ENCODE assay signal across 15 mouse cellular contexts in genomic region chr17:28650268-28650667, GRCm38 (mm10). TPM values are rescaled to one million over a fixed set of nuclear protein-coding genes. Genes with fewer than 3 reads are reported as not detected.
"Had no signal": no experiment of that assay in that cellular context is flagged by ENCODE, and none has a peak within 500 bp of the region (broad histone marks: within the 10 kb centered on the region; RNA-seq: fewer than 3 reads in every experiment).

No protein-coding gene starts in this region.

- H3K4me2 ChIP-seq: limb, embryonic 15.5 days; liver, embryonic 12.5 days; lung, embryonic 14.5 days; neural tube, embryonic 15.5 days had no signal

- H3K9me3 ChIP-seq: limb, embryonic 15.5 days; liver, embryonic 12.5 days; midbrain, embryonic 10.5 days; neural tube, embryonic 15.5 days had no signal

- H3K27me3 ChIP-seq: limb, embryonic 15.5 days; neural tube, embryonic 15.5 days had no signal

- H3K27ac ChIP-seq: limb, embryonic 15.5 days; liver, embryonic 12.5 days; midbrain, embryonic 10.5 days; neural tube, embryonic 15.5 days; stomach, postnatal 0 days had no signal

- ATAC-seq: liver, embryonic 12.5 days had no signal

- H3K4me1 ChIP-seq: limb, embryonic 15.5 days; liver, embryonic 12.5 days; midbrain, embryonic 10.5 days; neural tube, embryonic 15.5 days had no signal

- DNase-seq: kidney, postnatal 36 days; layer of hippocampus, adult 9-11 months; layer of hippocampus, postnatal 36 days; lung, embryonic 14.5 days; lung, postnatal 10 days; lung, postnatal 4 days; midbrain, embryonic 14.5 days; right cerebral cortex, adult 18-20 months; thymus, postnatal 4 days had no signal

- H3K36me3 ChIP-seq: limb, embryonic 15.5 days; liver, embryonic 12.5 days; midbrain, embryonic 10.5 days; neural tube, embryonic 15.5 days had no signal

- H3K4me3 ChIP-seq: limb, embryonic 15.5 days; liver, embryonic 12.5 days; midbrain, embryonic 10.5 days; myocyte; neural tube, embryonic 15.5 days had no signal

- H3K9ac ChIP-seq: limb, embryonic 15.5 days; liver, embryonic 12.5 days; lung, embryonic 14.5 days; neural tube, embryonic 15.5 days had no signal

RNA-seq across cellular contexts. Expression of gene Slc26a8, which starts 39.8 kb away (rescaled TPM):
- polyA plus RNA-seq: myocyte had no signal
